Mouse (Mus musculus) ES-E14 (cell line): Measurements from ENCODE around the gene Dennd6b.

Experiments
- CHD2 ChIP-seq: IDR thresholded peaks from 2 replicates; pipeline ENCODE4 v1.6.1; 2014; ENCODE audit warnings: mild to moderate bottlenecking, low read depth, low read length, inconsistent platforms
- MAFK ChIP-seq: IDR thresholded peaks from 2 replicates; pipeline ENCODE4 v1.6.1; 2014; ENCODE audit warnings: mild to moderate bottlenecking, low read depth, low read length, inconsistent platforms; ENCODE audit not compliant: insufficient read depth
- ZNF384 ChIP-seq: IDR thresholded peaks from 2 replicates; pipeline ENCODE4 v1.6.1; 2012; ENCODE audit warnings: low read depth, low read length, inconsistent platforms

GRCm38 (mm10) chr15:89169431-89169830 is 26.9 kb downstream of the Dennd6b start:
- TF ChIP-seq ZNF384 = no peak
- no peak for TF ChIP-seq MAFK
- TF ChIP-seq CHD2 = no peak
